Mouse (Mus musculus) retina, embryonic 14.5 days (tissue): ENCODE results near the gene Olfr291.

Source experiments
- DNase-seq: peaks from one replicate; pipeline ENCODE4 v3.0.0-alpha.2; 2015; ENCODE audit warnings: low spot score

Olfr291 gene

DNA sequence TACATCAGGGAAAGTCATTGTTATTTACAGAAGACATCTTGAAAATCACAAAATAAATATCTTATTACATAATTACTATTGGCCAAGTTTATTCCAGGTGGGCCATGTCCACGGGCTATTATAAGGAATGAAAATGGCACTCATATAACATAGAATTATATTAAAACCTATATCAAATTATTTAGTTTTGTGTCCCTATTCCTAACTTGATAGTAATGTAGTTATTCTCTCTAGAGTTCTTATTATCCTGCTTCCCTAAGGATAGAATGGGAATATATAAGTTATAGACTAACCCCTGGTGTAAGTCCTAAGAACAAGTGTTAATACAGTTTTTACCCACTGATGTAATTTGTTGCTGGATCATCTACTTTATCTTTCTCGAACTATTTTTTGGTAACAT lies at the start of gene Olfr291:
TSS of gene Olfr291 (plus strand) at position 301 of the 400 bp plus-strand sequence.
- no peak for DNase-seq

DNA sequence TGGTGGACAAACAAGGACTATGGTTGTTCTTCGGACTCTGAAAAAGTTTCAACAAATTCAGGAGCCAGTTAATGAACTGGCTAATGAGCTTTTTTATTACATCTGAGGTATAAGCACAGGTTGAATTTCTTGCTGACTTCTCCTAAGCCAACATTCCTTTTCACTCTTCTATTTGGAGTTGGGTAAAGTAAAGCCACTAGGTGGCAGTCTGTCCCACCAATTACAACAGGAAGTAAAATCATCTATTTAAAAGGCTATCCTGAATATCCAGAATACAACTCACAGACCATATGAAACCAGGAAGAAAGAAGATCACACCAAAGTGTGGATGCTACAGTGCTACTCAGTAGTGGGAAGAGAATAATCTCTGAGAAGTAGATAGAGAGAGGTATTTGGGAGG lies 48.1 kb upstream of the Olfr291 start:
- DNase-seq, result peak; percentile 47

DNA sequence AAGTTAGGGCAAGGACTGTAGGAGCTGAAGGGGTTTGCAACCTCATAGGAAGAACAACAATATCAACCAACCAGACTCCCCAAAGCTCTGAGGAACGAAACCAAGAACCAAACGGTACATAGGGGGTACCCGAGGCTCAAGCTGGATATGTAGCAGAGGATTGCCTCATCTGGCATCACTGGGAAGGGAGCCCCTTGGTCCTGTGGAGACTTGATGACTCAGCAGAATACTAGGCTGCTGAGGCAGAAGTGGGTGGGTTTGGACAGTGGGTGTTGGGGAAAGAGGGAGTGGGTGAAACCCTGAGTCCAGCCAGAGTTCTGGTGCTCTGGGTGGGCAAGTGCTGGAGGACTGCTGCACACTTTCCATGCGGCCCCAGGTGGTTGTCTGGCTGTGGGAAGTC lies 47.2 kb upstream of the Olfr291 start:
- no peak for DNase-seq

DNA sequence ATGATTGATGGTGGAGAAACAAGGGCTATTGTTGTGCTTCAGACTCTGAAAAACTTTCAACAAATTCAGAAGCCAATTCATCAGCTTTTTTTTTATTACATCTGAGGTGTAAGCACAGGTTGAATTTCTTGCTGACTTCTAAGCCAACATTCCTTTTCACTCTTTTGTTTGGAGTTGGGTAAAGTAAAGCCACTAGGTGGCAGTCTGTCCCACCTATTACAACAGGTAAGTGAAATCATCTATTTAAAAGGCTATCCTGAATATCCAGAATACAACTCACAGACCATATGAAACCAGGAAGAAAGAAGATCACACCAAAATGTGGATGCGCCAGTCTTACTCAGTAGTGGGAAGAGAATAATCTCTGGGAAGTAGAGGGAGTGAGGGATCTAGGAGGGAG lies 31.2 kb downstream of the Olfr291 start:
- DNase-seq, result peak; percentile 12
